Mouse (Mus musculus) adrenal gland, postnatal 25 days (tissue): Measurements from ENCODE around the gene Gm28308. TPM values are rescaled to one million over a fixed set of nuclear protein-coding genes. Genes with fewer than 3 reads are reported as not detected.

Experiments used
- DNase-seq: peaks from one replicate; pipeline ENCODE4 v3.0.0; 2021; ENCODE audit warnings: mixed read lengths
- microRNA-seq, 2 experiments: library from miRNA; unstranded; fragments of <30 nt; microRNA quantifications; one replicate each; pipeline ENCODE4 v1.2.0; 2021
- total RNA-seq: library from RNA; stranded (reverse); gene quantifications from 2 replicates; pipeline ENCODE4 v1.2.3, GENCODE M21; 2021

Gm28308 gene
- total RNA-seq, 1 experiment from 2014 or later = 0.88 TPM

GRCm38 (mm10) chr6:52154044-52154443 is 59.1 kb downstream of the Gm28308 start:
- no peak for DNase-seq

GRCm38 (mm10) chr6:52153270-52153669 is 59.9 kb downstream of the Gm28308 start:
- no peak for DNase-seq

- no peak for DNase-seq
These were observed 60.6 kb downstream of the Gm28308 start for GRCm38 (mm10) chr6:52152226-52153193.

GRCm38 (mm10) chr6:52151571-52151970 is 61.6 kb downstream of the Gm28308 start:
- DNase-seq = no peak

GRCm38 (mm10) chr6:52150401-52150966 is 62.7 kb downstream of the Gm28308 start:
- no peak for DNase-seq

GRCm38 (mm10) chr6:52139115-52139514 is 74.0 kb downstream of the Gm28308 start:
- DNase-seq = no peak

- DNase-seq = no peak
These were observed 74.6 kb downstream of the Gm28308 start for GRCm38 (mm10) chr6:52138576-52138975.

GRCm38 (mm10) chr6:52137841-52138535 is 75.2 kb downstream of the Gm28308 start:
- no peak for DNase-seq

GRCm38 (mm10) chr6:52123673-52124072 is 89.5 kb downstream of the Gm28308 start:
- no peak for DNase-seq

- DNase-seq = no peak
These were observed 92.0 kb downstream of the Gm28308 start for GRCm38 (mm10) chr6:52121173-52121572.

GRCm38 (mm10) chr6:52118903-52119635 is 94.1 kb downstream of the Gm28308 start:
- DNase-seq = no peak

GRCm38 (mm10) chr6:52115899-52116298 is 97.2 kb downstream of the Gm28308 start:
- no peak for DNase-seq

Small RNAs within 50 kb of the gene (microRNA-seq; reads per million reads assigned to microRNA genes)
- 269 to 316 reads per million in 2 experiments for gene Mir196b

Other genes starting within 250 kb of the Gm28308 start
- 40.9 and 48.2 TPM in 2 replicates for gene Skap2, start 200.8 kb downstream of the Gm28308 start, total RNA-seq
- 0.76 TPM in 1 of 2 replicates, not detected in the other for gene Hoxa1, start 55.0 kb downstream of the Gm28308 start, total RNA-seq
- 2.5 and 2.8 TPM in 2 replicates for gene Hoxa2, start 48.5 kb downstream of the Gm28308 start, total RNA-seq
- gene 5730596B20Rik, start 35.8 kb downstream of the Gm28308 start, total RNA-seq = 0.29 and 0.55 TPM in 2 replicates
- gene Hoxa4, start 21.6 kb downstream of the Gm28308 start, total RNA-seq = 3.7 and 3.8 TPM in 2 replicates
- 12.8 and 15.0 TPM in 2 replicates for gene Hoxa5, start 8.8 kb downstream of the Gm28308 start, total RNA-seq
- 3.1 and 5.6 TPM in 2 replicates for gene Hoxa6, start 4.6 kb downstream of the Gm28308 start, total RNA-seq
- gene Hoxa3, start within 50 bp of the Gm28308 start, total RNA-seq = 6.3 and 6.9 TPM in 2 replicates
- gene Hoxa7, start 8.5 kb upstream of the Gm28308 start, total RNA-seq = 12.9 and 18.3 TPM in 2 replicates
- gene Hoxa9, start 17.8 kb upstream of the Gm28308 start, total RNA-seq = 0.61 and 1.5 TPM in 2 replicates
- gene Hoxa10, start 27.5 kb upstream of the Gm28308 start, total RNA-seq = 0.62 TPM in 1 of 2 replicates, not detected in the other
- gene Hoxa11, start 32.5 kb upstream of the Gm28308 start, total RNA-seq = not detected in 2 replicates
- gene Hoxa13, start 47.5 kb upstream of the Gm28308 start, total RNA-seq = not detected in 2 replicates
- not detected in 2 replicates for gene Evx1, start 100.2 kb upstream of the Gm28308 start, total RNA-seq